Comparison of ENCODE assay signal across 24 mouse cellular contexts in genomic region chr14:78645622-78646021, GRCm38 (mm10).
"Had no signal": no experiment of that assay in that cellular context is flagged by ENCODE, and none has a peak within 500 bp of the region (broad histone marks: within the 10 kb centered on the region; RNA-seq: fewer than 3 reads in every experiment).

No protein-coding gene starts in this region.

- ATAC-seq: intestine, embryonic 15.5 days; liver, embryonic 12.5 days; midbrain, embryonic 13.5 days; midbrain, embryonic 16.5 days had no signal

- H3K4me3 ChIP-seq: intestine, embryonic 15.5 days; layer of hippocampus, adult 2 months; limb, embryonic 10.5 days; limb, embryonic 13.5 days; liver, embryonic 12.5 days; liver, embryonic 15.5 days; megakaryocyte, embryonic 14.5 days; midbrain, embryonic 10.5 days; midbrain, embryonic 13.5 days; myocyte; neural tube, embryonic 13.5 days; stomach, embryonic 15.5 days had no signal

- H3K27ac ChIP-seq: intestine, embryonic 15.5 days; layer of hippocampus, adult 2 months; limb, embryonic 10.5 days; limb, embryonic 13.5 days; liver, embryonic 12.5 days; liver, embryonic 15.5 days; midbrain, embryonic 10.5 days; midbrain, embryonic 13.5 days; neural tube, embryonic 13.5 days; stomach, embryonic 15.5 days had no signal

- H3K9me3 ChIP-seq: intestine, embryonic 15.5 days; limb, embryonic 10.5 days; limb, embryonic 13.5 days; liver, embryonic 12.5 days; liver, embryonic 15.5 days; megakaryocyte, embryonic 14.5 days; midbrain, embryonic 10.5 days; midbrain, embryonic 13.5 days; neural tube, embryonic 13.5 days; stomach, embryonic 15.5 days had no signal

- H3K27me3 ChIP-seq: intestine, embryonic 15.5 days; limb, embryonic 13.5 days; liver, embryonic 12.5 days; liver, embryonic 15.5 days; midbrain, embryonic 13.5 days; neural tube, embryonic 13.5 days; stomach, embryonic 15.5 days had no signal

- H3K9ac ChIP-seq: intestine, embryonic 15.5 days; limb, embryonic 13.5 days; liver, embryonic 12.5 days; liver, embryonic 15.5 days; midbrain, embryonic 13.5 days; neural tube, embryonic 13.5 days; stomach, embryonic 15.5 days had no signal

- H3K36me3 ChIP-seq: intestine, embryonic 15.5 days; limb, embryonic 10.5 days; limb, embryonic 13.5 days; liver, embryonic 12.5 days; liver, embryonic 15.5 days; midbrain, embryonic 10.5 days; midbrain, embryonic 13.5 days; neural tube, embryonic 13.5 days; stomach, embryonic 15.5 days had no signal

- DNase-seq: kidney, adult 11 months; kidney, adult 9 months; kidney, postnatal 14 days; layer of hippocampus, adult 9-11 months; liver; retina, postnatal 1 day; right cerebral cortex, postnatal 25 days; spleen, adult 18-20 months; thymus, adult 2 months; thymus, postnatal 14 days; thymus, postnatal 4 days had no signal

- H3K4me1 ChIP-seq: limb, embryonic 10.5 days; limb, embryonic 13.5 days; liver, embryonic 12.5 days; liver, embryonic 15.5 days; midbrain, embryonic 10.5 days; midbrain, embryonic 13.5 days had no signal

- H3K4me2 ChIP-seq: intestine, embryonic 15.5 days; limb, embryonic 13.5 days; liver, embryonic 12.5 days; liver, embryonic 15.5 days; midbrain, embryonic 13.5 days; neural tube, embryonic 13.5 days; stomach, embryonic 15.5 days had no signal
